Mouse (Mus musculus) central nervous system, embryonic 11.5 days (tissue): ENCODE measurements around the gene Nono. TPM values are rescaled to one million over a fixed set of nuclear protein-coding genes. Genes with fewer than 3 reads are reported as not detected.

ENCODE experiments used
- polyA plus RNA-seq: library from polyadenylated mRNA; depleted of rRNA; stranded (reverse); fragments of >200 nt; gene quantifications from 2 replicates; pipeline ENCODE4 v1.2.3, GENCODE M21; 2012; rRNA removed

Nono gene
- 734 and 739 TPM in 2 replicates for polyA plus RNA-seq

GRCm38 (mm10) chrX:101429142-101429949 is at the start of gene Nono:
TSS of gene Nono (plus strand) at chrX:101429318.

GRCm38 (mm10) chrX:101420700-101421095 is 8.4 kb upstream of the Nono start, which contains the start of gene Zmym3:
TSS of gene Zmym3 (minus strand) at chrX:101420849.

GRCm38 (mm10) chrX:101448886-101449475 is 19.9 kb downstream of the Nono start, which contains the start of gene Itgb1bp2:
TSS of gene Itgb1bp2 (plus strand) at chrX:101449088.

Other genes starting within 250 kb of the Nono start
- 47.3 and 76.2 TPM in 2 replicates for gene Snx12, start 206.8 kb upstream of the Nono start, polyA plus RNA-seq
- 24.3 and 27.0 TPM in 2 replicates for gene Foxo4, start 174.8 kb upstream of the Nono start, polyA plus RNA-seq
- gene Gm614, start 165.3 kb upstream of the Nono start, polyA plus RNA-seq: not detected in 2 replicates
- 3.1 and 4.7 TPM in 2 replicates for gene Il2rg, start 161.1 kb upstream of the Nono start, polyA plus RNA-seq
- gene Gm20489, start 160.3 kb upstream of the Nono start, polyA plus RNA-seq: not detected in 2 replicates
- gene Med12, start 155.3 kb upstream of the Nono start, polyA plus RNA-seq: 31.5 and 83.2 TPM in 2 replicates
- gene Nlgn3, start 130.2 kb upstream of the Nono start, polyA plus RNA-seq: 13.9 and 14.3 TPM in 2 replicates
- 1.1 and 2.1 TPM in 2 replicates for gene Gjb1, start 52.9 kb upstream of the Nono start, polyA plus RNA-seq
- gene Zmym3, start 8.5 kb upstream of the Nono start, polyA plus RNA-seq: 74.0 and 88.4 TPM in 2 replicates
- 7.5 and 12.2 TPM in 2 replicates for gene Itgb1bp2, start 19.8 kb downstream of the Nono start, polyA plus RNA-seq
- gene Taf1, start 103.4 kb downstream of the Nono start, polyA plus RNA-seq: 52.4 and 111 TPM in 2 replicates
- gene Ogt, start 210.7 kb downstream of the Nono start, polyA plus RNA-seq: 189 and 345 TPM in 2 replicates